Mouse (Mus musculus) ES-E14 (cell line): ENCODE measurements around the gene Cdc123. TPM values are rescaled to one million over a fixed set of nuclear protein-coding genes. Genes with fewer than 3 reads are reported as not detected.

Experiments used
- DNase-seq: peaks from one replicate; pipeline ENCODE4 v3.0.0-alpha.2; 2013; ENCODE audit warnings: low read depth, low spot score
- H3K27ac ChIP-seq: 2 replicates; pipeline ENCODE4 v1.5.1; 2012; ENCODE audit warnings: low read depth, mild to moderate bottlenecking, low read length, moderate library complexity, mixed read lengths; ENCODE audit not compliant: poor library complexity, insufficient read depth, severe bottlenecking
- H3K36me3 ChIP-seq: 2 replicates; pipeline ENCODE4 v1.6.1; 2012; ENCODE audit warnings: mild to moderate bottlenecking, low read length, moderate library complexity, mixed read lengths; ENCODE audit not compliant: control insufficient read depth, poor library complexity, insufficient read depth, severe bottlenecking
- H3K4me1 ChIP-seq, 2 experiments: fragments of 150-350 bp in 1 of 2; sonication (generic) in 1 of 2; 2 replicates each; pipeline ENCODE4 v1.6.1; 2012; ENCODE audit warnings: low read length in 2 of 2, mild to moderate bottlenecking in 1 of 2, mixed read lengths in 1 of 2; ENCODE audit not compliant: control insufficient read depth in 2 of 2, insufficient read depth in 2 of 2, poor library complexity in 1 of 2
- H3K4me3 ChIP-seq, 2 experiments: fragments of 150-350 bp in 1 of 2; sonication (generic) in 1 of 2; 2 replicates each; pipeline ENCODE4 v1.5.1; 2012; ENCODE audit warnings: low read length in 2 of 2, low read depth in 1 of 2, mild to moderate bottlenecking in 1 of 2, mixed read lengths in 1 of 2; ENCODE audit not compliant: insufficient read depth in 1 of 2, poor library complexity in 1 of 2, severe bottlenecking in 1 of 2
- H3K9ac ChIP-seq: 2 replicates; pipeline ENCODE4 v1.6.1; 2012; ENCODE audit warnings: low read depth, mild to moderate bottlenecking, low read length, mixed read lengths; ENCODE audit not compliant: poor library complexity, insufficient read depth, severe bottlenecking
- H3K9me3 ChIP-seq: fragments of 150-350 bp; sonication (generic); 2 replicates; pipeline ENCODE4 v1.6.1; 2012; ENCODE audit warnings: low read depth, mild to moderate bottlenecking, low read length; ENCODE audit not compliant: control insufficient read depth, insufficient read depth
- CHD2 ChIP-seq: IDR thresholded peaks from 2 replicates; pipeline ENCODE4 v1.6.1; 2014; ENCODE audit warnings: mild to moderate bottlenecking, low read depth, low read length, inconsistent platforms
- HCFC1 ChIP-seq: IDR thresholded peaks from 2 replicates; pipeline ENCODE4 v1.6.1; 2012; ENCODE audit warnings: low read length, inconsistent platforms, borderline replicate concordance; ENCODE audit not compliant: insufficient read depth
- MAFK ChIP-seq: IDR thresholded peaks from 2 replicates; pipeline ENCODE4 v1.6.1; 2014; ENCODE audit warnings: mild to moderate bottlenecking, low read depth, low read length, inconsistent platforms; ENCODE audit not compliant: insufficient read depth
- ZC3H11A ChIP-seq: IDR thresholded peaks from 2 replicates; pipeline ENCODE4 v1.6.1; 2012; ENCODE audit warnings: low read depth, mild to moderate bottlenecking, inconsistent platforms, low read length, borderline replicate concordance
- ZNF384 ChIP-seq: IDR thresholded peaks from 2 replicates; pipeline ENCODE4 v1.6.1; 2012; ENCODE audit warnings: low read depth, low read length, inconsistent platforms
- in situ Hi-C, 2 experiments: fragments of 600-800 bp; cut with MboI; formaldehyde crosslinking; loops; one replicate each; pipeline ENCODE4 v1.15.1; 2025; ENCODE audit warnings: low sequenced_read_pairs in 2 of 2, inconsistent platforms in 1 of 2; ENCODE audit not compliant: unreplicated experiment in 2 of 2
- total RNA-seq: library from RNA; depleted of rRNA; stranded (reverse); fragments of 300-350 nt; gene quantifications from 2 replicates; pipeline ENCODE4 v1.2.3, GENCODE M21; 2012

The Cdc123 gene
- total RNA-seq, 1 experiment: 147 TPM

DNA sequence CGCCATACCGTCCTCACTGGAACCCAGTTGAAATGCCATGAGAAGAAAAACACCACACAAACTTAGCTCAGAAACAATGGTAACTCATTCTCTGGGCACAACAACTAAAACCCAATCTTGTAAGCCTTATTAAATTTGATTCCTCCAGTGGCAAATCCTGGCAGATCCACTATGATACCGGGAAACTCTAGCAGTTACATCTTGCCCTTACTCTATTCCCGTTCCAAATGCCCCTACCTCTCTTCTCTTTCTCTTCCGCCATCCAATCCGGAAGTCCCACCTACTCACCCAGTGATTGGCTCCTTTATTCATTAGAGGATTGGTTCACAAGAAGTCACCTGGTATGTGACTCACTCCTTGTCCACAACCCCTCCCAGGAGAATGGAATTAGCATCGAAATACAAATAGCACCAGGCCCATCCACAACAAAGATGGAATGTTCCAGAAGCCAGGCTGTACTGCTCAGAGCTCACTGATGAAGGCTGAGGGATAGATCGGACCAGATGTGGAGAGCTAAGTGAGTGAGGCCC, 84.4 kb downstream of the Cdc123 start:
- TF ChIP-seq ZNF384 (no peak), MAFK (no peak), CHD2 (no peak)
- in situ Hi-C loops: no loop called here
- no peak for DNase-seq
- Histone ChIP-seq H3K4me1 (no peaks in the 10 kb centered on the region; a peak in 1 of 4 replicates), H3K4me3 (peak overlapping the region; percentile 45 to 90), H3K36me3 (no peaks in the 10 kb centered on the region), H3K27ac (no peak overlapping the region), H3K9ac (peak overlapping the region; percentile 49; the same call in 1 of the 2 replicates), H3K9me3 (no peaks in the 10 kb centered on the region)

GRCm38 (mm10) chr2:5758569-5758968, 86.4 kb downstream of the Cdc123 start:
- no peak for DNase-seq

DNA sequence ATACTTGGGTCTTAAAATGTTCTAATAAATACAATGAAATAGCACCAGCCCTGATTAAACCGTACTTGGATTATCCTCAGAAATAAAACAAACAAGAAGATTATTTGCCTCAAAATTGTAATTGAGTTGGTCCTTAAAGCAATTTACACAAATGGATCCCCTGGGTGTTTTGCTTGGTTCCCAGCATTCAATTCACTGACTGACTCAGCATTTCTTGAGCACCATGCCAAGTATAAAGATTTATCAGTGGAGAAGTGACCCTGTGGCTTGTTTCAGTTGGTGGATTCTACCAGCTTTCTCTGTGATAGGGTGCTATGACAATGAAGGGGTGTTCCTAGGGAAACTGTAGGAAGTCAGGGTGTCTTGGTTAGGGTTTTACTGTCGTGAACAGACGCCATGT, 94.1 kb downstream of the Cdc123 start:
- H3K9me3 ChIP-seq: no peaks in the 10 kb centered on the region
- H3K4me1 ChIP-seq: no peaks in the 10 kb centered on the region
- H3K4me3 ChIP-seq: no peak overlapping the region
- H3K27ac ChIP-seq: no peak overlapping the region
- H3K9ac ChIP-seq: no peak overlapping the region
- DNase-seq: no peak
- in situ Hi-C loops: no loop called here
- no peaks in the 10 kb centered on the region for H3K36me3 ChIP-seq
- no peak for TF ChIP-seq CHD2
- 0 out of 2 replicates have a peak, but pooled peaks have one; percentile 27 for TF ChIP-seq MAFK

More at GRCm38 (mm10) chr2:5758569-5758968, 86.4 kb downstream of the Cdc123 start:
- Histone ChIP-seq H3K9ac (no peak overlapping the region), H3K27ac (no peak overlapping the region), H3K36me3 (no peaks in the 10 kb centered on the region), H3K9me3 (no peaks in the 10 kb centered on the region), H3K4me1 (no peaks in the 10 kb centered on the region), H3K4me3 (no peak overlapping the region)
- TF ChIP-seq MAFK: no peak
- TF ChIP-seq ZNF384: no peak
- TF ChIP-seq ZC3H11A: no peak
- TF ChIP-seq HCFC1: no peak
- TF ChIP-seq CHD2: no peak
- in situ Hi-C loops: no loop called here

GRCm38 (mm10) chr2:5749210-5749609, 95.8 kb downstream of the Cdc123 start:
- Histone ChIP-seq H3K27ac (no peak overlapping the region), H3K9me3 (no peaks in the 10 kb centered on the region), H3K9ac (no peak overlapping the region), H3K4me3 (no peak overlapping the region), H3K4me1 (no peaks in the 10 kb centered on the region), H3K36me3 (no peaks in the 10 kb centered on the region)
- TF ChIP-seq CHD2: no peak
- TF ChIP-seq HCFC1: no peak
- no peak for TF ChIP-seq ZC3H11A
- TF ChIP-seq ZNF384: no peak
- no peak for TF ChIP-seq MAFK
- in situ Hi-C loops: no loop called here
- DNase-seq: no peak

DNA sequence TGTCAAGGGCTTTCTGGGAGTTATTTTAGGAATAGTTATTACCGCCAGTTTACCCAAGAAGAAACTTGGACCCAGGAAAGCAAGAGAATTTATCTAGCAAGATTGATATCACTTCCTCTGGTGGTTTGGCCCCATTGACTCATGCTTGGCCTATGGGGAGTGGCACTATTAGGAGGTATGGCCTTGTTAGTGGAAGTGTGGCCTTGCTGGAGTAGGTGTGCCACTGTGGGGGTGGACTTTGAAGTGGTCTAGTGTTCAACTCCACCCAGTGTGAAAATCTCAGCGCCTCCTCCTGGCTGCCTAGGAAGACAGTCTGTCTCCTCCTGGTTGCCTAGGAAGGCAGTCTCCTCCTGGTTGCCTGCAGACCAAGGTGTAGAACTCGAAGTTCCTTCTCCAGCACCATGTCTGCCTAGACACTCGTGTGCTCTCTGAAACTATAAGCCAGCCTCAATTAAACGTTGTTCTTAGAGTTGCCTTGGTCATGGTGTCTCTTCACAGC, 97.4 kb downstream of the Cdc123 start:
- Histone ChIP-seq H3K9me3 (no peaks in the 10 kb centered on the region), H3K27ac (no peak overlapping the region), H3K4me3 (no peak overlapping the region), H3K9ac (no peak overlapping the region), H3K4me1 (no peaks in the 10 kb centered on the region), H3K36me3 (no peaks in the 10 kb centered on the region)
- DNase-seq: no peak
- TF ChIP-seq HCFC1 (no peak), ZNF384 (no peak), ZC3H11A (no peak), MAFK (no peak), CHD2 (no peak)
- in situ Hi-C loops: no loop called here
